Mouse (Mus musculus) kidney, postnatal 14 days (tissue): Measurements from ENCODE around the gene Acss1.
A peak's percentile ranks its signal among the peaks of the same experiment; 100 is the strongest.

Experiments used
- DNase-seq: peaks from one replicate; pipeline ENCODE4 v3.0.0; 2022; ENCODE audit warnings: mixed read lengths

Acss1 gene

DNA sequence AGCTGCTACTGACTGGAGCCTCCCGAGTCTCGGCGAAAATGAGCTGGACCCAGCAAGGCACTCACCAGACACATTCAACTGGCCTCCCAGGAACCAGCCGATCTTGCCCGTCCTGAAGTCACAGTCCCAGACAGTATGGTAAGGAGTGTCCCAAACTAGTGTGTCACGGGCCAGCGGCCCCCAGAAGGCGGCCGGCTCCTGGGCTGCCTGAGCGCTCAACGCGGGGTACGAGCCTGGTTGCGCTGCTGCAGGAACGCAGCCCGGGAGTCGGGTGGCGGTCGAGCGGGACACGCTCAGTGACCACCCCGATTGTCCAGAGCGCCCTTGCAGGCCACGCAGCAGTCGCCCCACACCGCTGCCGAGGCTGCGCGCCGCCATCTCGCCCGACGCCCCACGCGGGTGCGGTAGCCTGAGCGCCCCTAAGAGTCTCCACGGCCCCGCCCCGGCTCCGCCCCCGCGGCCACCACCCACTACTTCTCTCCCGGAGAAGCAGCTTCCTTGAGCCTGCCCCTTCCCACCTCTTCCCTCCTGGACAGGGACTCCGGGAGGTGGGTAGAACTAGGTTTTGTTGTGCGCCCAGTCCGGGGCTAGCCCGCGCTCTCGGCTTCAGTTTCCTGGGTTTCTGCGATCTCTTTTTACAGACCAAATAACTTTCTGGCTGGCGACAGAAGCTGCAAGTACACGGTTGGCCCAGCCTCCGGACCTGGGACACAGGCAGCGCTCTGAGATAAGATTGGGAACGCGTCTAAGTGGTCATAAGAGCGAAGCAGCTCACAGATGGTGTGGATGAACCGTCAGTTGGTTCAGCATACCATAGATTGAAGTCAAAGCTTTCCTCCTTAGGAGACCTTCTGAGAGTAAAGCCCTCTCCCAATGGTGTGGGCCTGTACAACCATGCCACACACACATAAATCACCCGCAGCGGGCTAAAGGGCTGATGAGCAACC lies at the start of gene Acss1:
TSS of gene Acss1 (minus strand) at position 681 of the 947 bp plus-strand sequence.
- peak; percentile 85 for DNase-seq

DNA sequence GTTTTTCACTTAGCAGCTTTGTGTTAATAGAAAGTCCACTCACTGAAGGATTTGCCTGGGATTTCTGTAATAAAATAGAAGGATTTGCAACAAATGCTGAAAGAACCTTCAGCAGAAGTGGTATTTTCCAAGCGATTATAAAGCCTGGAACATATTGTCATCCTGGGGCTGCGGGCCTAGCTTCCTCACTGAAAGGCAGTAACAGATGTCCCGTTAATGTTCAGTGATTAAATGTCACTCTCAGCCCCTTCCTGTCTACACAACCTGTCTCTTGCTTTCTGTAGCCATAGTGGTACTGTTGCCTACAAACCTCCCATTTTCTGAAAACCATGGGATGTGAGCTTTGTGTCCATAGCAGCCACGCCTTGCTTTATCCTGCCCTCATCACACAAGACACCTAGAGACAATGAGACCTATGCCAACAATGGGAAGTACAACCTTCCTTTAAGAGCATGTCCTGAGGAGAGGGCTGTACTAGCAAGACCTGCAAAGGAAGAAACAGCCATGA lies 43.9 kb upstream of the Acss1 start:
- DNase-seq, result no peak

DNA sequence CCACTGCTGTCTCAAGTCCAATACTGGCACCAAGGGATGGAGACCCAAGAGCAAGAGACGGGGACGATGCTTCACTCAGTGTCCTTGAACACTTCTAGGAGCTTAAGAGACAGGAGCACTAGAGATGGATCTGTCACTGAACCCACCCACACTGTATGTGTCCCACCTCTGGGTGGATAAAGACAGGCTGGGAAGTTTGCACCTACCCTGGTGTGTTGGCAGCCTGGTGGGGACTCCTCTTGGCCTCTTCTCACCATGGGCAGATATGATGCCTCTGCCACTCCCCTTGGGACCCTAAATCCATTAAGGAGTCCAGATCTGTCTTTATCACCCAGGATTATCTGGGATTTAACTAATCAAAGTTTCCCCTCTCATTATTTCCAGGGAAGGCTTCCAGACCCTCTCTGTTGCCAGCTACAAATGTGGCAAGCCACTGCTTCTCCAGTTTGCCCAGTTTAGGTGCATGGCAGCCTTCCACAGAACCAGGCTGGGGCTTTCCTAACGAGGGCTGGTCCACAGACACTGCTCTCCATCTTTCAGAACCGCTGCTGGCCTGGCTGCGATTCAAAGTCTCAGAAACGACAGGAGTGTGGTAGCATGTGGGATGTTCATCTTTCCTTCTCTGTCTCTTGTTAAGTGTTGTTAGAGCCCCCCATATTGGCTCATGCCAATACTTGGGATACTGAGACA lies 23.3 kb upstream of the Acss1 start:
- no peak for DNase-seq

DNA sequence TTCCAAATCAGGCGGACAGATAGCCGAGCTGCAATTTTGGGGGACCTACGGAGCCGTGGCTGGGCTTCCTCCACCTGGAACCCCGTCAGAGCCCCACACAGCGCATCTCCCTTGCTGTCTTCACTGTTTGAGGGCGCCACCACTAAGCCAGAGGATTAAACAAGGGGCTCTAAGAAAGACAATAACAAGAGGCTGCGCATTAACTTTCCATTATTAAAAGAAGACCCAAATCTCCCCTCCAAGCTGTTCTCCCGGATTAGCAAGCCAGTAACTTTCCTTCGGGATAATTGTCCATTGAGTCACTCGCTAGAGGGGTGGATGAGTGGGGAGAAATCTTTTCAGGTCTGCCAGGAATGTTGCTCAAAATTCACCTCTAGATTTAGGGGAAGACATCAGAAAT lies 21.9 kb upstream of the Acss1 start:
- no peak for DNase-seq

DNA sequence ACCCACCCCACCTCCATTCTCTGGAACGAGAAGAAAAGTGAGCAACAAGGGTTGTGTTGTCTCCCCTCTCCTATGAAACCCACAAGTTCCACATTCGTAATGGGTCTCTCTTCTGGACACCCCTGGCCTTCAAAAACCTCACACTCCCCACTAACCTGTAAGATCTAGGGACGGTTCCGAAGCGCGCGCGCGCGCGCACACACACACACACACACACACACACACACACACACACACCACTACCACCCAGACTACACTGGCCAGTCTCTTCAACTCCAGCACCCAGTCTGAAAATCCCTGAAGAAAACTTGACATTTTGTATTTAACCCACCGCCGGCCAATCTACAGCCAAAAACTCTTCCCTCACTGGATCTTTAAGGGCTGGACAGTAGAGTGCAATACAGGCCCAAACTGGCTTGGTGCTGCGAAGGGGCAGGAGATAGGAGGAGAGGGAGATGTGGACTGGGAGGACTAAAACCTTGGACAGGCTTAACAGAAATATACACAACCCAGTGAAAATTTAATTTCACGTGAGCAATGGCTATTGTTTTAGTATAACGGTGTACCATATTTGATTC lies 21.0 kb upstream of the Acss1 start, which contains the start of gene Vsx1:
TSS of gene Vsx1 (minus strand) at position 138 of the 578 bp plus-strand sequence.
- no peak for DNase-seq

DNA sequence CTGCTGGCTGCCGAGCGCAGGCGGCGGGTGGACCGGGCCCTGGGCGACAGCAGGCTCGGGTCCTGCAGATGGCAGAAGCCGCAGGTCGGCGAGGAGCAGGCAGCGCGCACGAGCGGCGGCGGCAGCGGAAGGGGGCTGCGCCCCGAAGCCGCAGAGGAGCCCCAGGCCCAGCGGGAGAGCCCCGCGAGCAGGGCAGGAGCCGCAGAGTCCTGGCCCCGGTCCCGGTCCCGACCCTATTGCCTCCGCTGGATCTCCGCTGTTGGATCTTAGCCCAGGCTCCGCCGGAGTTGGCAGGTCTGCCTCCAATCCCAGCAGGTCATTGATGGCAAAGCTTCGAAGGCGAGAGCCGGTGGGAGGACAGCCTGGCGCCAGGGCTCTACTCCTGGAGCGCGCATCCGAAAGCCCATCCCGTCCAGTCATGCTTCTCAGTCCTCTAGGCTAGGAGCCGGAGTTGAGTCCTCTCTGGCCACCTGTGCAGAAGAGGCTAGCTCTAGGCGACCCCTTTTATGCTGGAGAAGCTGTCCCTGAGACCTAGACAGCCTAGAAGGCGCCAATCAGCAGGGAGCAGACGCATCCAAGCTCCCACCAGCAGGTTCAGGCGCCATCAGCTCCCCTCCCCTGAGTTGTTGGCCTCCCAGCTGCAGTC lies 20.4 kb upstream of the Acss1 start:
- peak; percentile 35 for DNase-seq

DNA sequence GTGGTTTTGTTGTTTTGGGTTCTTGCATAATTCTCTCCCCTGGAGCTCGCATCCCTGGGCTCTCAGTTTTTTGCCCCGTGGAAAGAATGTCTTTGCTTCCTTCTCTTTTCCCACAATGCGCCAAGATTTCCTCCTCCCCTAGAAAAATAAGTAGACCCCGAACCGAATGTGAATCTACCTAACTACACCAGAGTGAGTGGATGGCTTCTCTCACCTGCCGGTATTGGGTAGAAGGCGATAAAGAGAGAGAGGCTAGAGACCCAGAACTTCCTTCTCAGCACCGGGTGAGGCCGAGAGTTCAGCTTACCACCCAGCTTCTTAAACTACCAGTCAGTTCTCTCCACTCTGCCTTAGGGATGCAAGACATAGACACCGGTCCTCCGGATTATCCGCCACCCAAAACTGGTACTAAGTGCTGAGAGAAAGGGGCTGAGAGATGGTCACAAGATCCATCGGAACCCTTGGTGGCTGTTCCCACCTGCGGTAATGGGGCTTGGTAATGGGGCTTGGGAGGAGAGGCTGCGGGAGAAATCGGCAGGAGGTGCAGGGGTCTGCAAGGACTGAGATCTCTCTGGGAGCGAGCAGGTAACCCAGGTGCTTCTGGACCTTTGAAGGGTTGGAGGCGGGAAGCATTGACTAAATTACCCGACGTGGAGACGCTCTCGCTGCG lies 19.7 kb upstream of the Acss1 start:
- no peak for DNase-seq

DNA sequence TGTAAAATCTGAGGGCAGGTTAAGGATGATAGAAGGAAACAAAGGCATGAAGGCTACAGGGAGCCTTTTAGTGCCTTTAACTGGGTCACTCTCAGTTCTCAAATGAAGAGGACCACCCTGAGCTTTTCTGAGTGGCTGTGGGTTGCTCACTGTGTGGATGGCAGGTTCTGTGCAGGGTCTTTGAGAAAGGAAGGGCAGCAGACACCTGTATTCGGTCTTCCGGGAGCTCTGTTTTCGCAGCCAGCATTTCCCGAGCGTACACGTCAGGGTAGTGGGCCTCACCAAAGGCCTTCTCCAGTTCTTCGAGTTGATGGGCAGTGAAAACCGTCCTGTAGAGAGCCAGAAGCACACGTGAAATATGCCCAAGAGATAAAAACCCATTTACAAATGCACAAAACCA lies 17.1 kb upstream of the Acss1 start:
- DNase-seq, result no peak

DNA sequence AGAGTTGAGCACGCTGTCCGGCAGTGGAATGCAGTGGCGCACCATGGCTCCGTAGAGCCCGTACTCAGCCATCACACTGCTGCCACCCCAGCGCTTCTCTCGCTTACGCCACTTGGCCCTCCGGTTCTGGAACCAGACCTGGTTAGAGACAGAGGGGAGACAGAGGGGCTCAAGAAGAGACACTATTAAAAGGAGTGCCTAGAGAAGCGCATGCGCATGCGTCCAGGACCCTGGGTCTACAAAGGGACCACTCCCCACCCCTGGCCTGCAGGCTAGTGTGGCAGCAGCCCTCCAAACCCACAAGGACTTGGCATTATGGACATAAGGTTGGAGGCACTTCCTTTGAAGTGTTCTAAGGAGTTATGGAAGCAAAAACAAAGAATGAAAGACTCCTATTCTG lies 16.2 kb upstream of the Acss1 start:
- no peak for DNase-seq

DNA sequence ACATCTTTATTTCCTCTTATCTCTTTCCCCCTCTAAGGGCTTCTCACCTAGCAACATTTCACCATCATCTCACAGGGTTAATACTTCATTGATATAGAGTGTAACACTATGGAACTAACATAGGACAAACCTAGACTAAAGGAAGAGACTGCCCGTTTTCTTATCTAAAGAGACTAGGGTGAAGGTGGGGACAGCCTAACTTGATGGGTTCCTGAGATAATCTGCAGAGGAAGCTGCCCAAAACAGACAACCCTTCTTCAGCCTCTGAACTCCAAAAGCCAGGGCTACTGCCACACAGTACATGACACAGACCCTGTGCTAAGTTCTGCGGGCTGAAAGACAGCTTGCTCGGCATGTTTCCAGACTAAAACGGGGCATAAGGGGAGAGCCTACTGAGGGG lies 13.3 kb upstream of the Acss1 start:
- DNase-seq, result no peak

DNA sequence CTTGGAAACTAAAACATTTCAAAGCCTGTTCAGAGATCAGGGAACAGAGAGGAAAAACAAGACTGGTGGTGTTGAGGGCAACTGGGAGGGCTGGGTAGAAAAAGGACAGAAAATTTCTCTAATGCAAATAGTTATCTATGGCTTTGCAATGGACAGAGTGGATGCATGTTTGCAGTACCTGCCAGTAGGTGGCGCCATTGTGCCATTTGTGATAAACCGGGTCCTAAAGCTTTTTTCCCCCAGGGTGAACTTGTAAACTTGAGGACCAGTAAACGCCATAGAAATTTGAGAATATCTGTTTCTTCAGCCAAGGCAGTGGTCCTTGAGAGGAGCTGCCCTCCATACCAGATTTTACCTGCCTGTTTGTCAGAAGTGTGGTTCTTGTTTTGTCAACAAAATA lies 10.1 kb upstream of the Acss1 start:
- DNase-seq, result peak; percentile 74

DNA sequence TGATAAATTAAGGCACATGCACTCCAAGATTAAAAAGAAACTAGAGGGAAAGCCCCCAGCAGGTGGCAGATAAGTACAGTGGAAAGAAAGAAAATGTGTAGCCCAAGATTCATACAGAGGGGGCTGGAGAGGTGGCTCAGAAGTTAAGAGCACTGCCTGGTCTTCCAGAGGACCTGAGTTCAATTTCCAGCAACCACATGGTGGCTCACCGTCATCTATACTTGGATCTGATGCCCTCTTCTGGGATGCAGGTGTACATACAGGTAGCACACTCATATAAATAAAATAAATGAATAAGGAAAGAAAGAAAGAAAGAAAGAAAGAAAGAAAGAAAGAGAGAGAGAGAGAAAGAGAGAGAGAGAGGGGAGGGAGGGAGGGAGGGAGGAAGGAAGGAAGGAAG lies 7.2 kb upstream of the Acss1 start:
- no peak for DNase-seq

DNA sequence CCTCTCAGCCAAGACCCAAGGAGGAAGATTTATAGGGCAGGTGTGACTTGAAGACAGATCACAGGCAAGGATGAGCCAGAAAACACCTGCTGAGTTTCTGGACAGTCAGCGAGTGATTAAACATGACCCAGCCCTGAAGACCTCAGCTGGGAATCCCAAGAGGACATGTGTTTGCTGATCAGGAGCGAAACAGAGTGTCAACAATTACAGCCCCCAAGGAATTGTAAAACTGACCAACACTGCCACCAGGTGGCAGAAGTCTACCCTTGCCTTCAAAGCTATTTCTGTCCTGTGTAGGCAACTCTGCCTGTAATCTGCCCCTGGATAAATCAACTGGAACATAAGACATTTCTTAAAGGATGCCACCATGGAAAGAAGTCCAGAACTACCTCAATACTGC lies 6.6 kb upstream of the Acss1 start:
- DNase-seq, result peak; percentile 69

DNA sequence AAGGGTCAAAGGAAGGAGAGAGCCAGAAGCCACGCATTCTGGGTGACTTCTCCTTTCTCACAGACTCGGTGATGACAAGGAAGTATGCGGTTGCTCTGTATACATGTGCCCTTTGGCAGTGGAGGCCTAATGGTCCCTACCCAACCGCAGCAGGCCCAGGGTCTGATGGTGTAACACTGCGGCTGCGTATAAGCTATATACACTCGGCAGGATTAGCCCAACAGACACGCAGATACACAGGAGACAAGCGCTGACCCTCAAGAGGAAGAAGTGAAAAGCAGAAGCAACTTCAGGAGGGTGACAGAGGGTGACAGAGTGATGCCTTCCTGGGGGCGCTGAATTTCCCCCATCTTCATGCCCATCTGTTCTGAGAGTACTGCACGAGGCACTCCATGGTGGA lies 5.6 kb upstream of the Acss1 start:
- DNase-seq, result no peak

DNA sequence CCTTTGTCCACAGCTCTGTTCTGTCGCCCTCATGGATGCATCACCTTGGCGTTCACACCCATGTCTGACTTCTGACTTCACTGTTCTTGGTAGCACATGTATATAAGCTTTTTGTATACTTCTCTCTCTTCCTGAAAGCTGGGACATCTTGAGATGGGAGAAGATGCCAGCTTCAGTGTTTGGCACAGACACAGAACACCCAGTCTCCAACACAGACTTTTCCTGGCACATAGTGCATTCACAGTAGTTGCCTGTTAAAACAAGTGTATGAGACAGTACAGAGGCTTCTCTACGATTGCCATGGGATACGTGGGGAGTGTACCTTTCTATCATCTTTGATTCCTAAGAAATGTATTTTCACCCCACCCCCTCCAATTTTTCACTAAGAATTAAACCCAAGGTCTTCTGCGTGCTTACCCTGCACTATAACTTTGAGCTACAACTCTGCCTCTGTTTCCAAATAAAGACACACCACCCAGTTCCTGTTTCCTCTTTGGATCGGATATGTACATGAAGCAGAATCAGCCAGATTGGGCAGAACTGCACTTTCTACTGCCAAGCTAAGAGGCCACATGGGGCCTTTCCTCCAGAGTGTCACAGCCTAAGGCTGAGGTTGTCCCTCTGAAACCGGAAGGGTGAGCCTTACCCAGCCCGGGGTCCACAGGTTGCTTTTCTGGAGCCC lies 3.5 kb upstream of the Acss1 start:
- no peak for DNase-seq

DNA sequence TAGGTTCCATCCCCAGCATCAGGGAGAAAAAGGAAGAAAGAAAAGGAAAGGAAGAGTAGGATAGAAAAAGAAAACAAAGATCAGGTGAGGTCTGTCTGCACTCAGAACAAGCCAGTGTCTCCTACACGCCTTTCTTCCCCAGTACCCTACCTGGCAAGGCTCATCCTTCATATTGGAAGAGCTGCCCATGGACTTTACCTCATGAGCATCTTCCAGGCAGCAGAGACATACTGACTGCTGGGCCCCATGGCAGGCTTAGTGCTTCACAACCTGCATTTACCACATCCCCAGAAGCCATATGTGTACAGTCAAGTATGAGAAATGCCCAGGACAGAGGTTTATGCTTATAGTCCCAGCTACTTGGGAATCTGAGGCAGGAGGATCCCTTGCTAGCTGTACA lies 2.6 kb upstream of the Acss1 start:
- no peak for DNase-seq

DNA sequence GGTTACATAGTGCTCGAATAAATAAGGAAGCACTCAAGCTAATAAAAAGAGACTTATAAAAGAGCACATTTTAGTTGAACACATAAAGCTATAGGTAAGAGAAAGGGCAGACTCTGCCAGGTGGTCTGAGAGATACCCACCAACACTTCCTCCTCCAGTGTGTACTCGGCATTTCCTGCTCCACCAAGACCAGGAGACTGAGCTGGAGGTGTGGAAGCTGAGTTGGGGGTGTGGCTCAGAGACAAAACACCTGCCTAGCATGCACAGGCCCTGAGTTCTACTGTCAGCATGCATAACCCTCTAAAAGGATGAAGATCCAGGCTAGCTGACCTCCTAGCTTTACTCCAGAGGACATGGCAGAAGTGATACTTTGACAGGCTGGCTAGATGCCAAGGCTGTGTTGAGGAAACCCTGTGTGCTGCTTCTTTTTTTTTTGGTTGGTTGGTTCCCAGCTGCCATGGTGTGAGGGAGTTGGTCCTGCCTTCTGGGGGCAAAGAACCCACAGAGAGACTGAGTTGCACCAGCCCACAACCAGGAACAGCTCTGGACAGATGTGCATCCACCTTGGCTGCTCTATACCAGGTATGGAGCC lies 1.2 kb upstream of the Acss1 start:
- peak; percentile 54 for DNase-seq

DNA sequence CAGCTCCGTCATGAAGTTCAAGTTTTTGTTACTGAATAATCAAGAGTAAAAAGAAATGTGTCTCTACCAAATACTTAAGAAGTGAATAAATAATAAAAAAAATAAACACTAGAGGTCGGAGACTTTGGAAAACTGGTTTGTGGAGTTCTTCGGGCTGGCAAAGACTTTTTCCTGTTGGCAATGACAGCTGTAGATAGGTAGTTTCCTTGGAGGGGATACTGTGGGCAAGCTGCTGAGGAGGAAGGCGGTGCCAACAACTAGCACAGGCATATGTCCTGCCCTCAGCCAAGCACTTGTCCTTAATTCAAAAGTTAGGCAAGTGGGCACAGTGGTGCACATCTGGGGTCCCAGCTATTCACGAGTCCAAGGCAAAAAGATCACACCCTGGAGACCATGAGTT lies 656 bp upstream of the Acss1 start:
- DNase-seq, result no peak

DNA sequence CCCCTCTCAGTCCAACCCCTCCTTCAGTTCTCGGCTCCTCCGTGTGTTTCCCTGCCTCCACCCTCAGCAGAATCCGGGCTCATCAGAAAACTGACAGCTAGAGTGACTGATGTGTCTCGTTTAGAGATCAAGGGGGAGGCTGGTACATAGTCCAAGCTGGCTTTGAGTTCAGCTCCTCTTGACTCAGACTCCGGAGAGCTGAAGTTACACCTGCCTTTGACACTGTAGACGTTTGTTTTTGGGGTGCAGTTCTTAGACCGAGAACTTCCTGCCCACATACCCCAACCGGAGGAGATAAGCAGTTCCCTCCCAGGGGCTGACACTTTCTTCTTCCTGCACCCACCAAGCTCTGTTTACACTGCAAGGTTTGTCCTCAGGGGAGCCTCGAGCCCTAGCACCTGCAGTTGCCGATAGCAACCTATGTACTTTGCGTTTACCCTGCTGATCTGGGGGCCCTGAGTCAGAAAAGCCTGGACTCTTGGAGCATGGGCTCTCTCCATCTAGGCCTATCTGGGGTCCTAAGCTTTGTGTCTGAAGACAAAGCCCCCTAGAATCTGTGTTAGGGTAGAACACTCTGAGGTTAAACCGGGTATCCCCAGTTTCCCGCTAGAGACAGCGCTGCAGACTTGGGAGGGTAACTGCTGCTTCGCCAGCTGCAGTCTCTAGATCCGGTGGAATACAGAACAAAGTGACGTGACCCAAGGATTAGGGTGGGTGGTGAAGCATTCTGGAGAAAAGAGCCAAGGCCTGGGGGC lies 1.1 kb downstream of the Acss1 start:
- DNase-seq, result peak; percentile 48

DNA sequence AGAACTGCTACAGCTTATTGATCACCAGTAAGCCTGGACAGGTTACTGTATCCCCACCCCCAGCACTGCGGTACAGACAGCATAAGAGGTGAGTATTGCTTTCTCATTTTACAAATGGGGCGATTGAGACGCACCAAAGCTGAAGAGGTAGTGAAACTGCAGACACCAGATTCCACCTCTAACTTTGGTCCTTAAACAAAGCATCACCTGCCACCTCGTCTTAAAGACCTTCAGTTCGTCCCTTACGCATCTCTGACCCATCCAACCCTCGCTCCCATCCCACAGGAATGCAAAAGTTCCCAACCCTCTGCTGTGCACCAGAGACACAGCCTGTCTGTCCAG lies 1.6 kb downstream of the Acss1 start:
- no peak for DNase-seq
